In the genomic region with DNA sequence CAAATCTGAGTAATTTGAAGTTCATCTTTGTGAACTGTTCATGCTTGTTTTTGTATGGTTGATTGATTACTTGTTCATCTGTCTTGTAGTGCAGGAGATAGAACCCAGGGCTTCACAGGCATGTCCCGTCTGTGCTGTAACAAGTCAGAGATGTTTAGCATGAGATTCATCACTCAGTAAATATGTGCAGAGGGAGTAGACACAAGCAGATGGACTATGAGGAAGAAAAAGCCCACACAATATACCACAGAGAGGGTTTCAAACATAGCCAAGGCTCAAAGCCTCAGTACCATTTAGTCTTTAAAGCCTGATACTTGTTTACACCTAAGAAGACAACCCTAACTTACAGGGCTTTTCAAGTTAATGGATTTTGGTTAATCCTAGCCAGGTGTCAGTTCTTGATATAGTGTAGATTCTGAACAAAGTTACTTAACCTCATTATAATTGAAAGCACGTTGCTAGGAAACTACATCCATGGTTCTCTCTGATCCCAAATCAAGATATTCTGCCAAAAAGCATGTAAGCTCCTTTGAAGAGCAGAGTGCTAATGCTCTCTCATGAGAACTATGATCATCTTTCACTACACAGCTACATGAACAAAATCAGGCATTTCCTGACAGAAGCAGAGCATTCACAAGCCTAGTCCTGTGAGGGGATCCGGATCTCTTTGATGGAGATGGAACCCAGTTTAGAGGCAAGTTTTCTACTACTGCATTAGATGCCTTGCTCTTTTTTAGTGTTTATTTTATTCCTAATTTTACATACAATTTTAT, we compare ENCODE assay signal across 16 mouse cellular contexts.
"Had no signal": no experiment of that assay in that cellular context is flagged by ENCODE, and none has a peak within 500 bp of the region (broad histone marks: within the 10 kb centered on the region; RNA-seq: fewer than 3 reads in every experiment).

No protein-coding gene starts in this region.

- H3K4me2 ChIP-seq: limb, embryonic 12.5 days; liver, embryonic 13.5 days; lung, embryonic 15.5 days; neural tube, embryonic 15.5 days had no signal

- H3K9ac ChIP-seq: limb, embryonic 12.5 days; liver, embryonic 13.5 days; liver, postnatal 0 days; lung, embryonic 15.5 days; neural tube, embryonic 15.5 days had no signal

- DNase-seq: kidney, adult 8-10 months; kidney, postnatal 25 days; layer of hippocampus, adult 9-11 months; liver; liver, embryonic 13.5 days; liver, postnatal 0 days; lung, postnatal 14 days; right cerebral cortex, adult 18-20 months; right cerebral cortex, postnatal 25 days; thymus, postnatal 14 days had no signal

- H3K36me3 ChIP-seq: limb, embryonic 12.5 days; liver, embryonic 13.5 days; lung, embryonic 15.5 days; neural tube, embryonic 15.5 days had no signal

- H3K4me1 ChIP-seq: limb, embryonic 12.5 days; liver, embryonic 13.5 days; lung, embryonic 15.5 days; megakaryocyte, embryonic 14.5 days; neural tube, embryonic 15.5 days had no signal

- H3K4me3 ChIP-seq: limb, embryonic 12.5 days; liver, embryonic 13.5 days; lung, embryonic 15.5 days; megakaryocyte, embryonic 14.5 days; myocyte; neural tube, embryonic 15.5 days had no signal

- H3K27ac ChIP-seq: limb, embryonic 12.5 days; liver, embryonic 13.5 days; lung, embryonic 15.5 days; macrophage; neural tube, embryonic 15.5 days had no signal

- ATAC-seq: liver, postnatal 0 days had no signal

- H3K27me3 ChIP-seq: limb, embryonic 12.5 days; liver, embryonic 13.5 days; lung, embryonic 15.5 days; megakaryocyte, embryonic 14.5 days; neural tube, embryonic 15.5 days had no signal

- H3K9me3 ChIP-seq: liver, embryonic 13.5 days; lung, embryonic 15.5 days; neural tube, embryonic 15.5 days had no signal
